Mouse (Mus musculus): Measurements from ENCODE around the gene Lmnb2.

Lmnb2 gene

GRCm38 (mm10) chr10:80854913-80855748 is 62.9 kb downstream of the Lmnb2 start, which contains the start of the genes Lsm7 and Sppl2b:
TSS of gene Lsm7 (minus strand) at chr10:80855209.
TSS of gene Sppl2b (plus strand) at chr10:80855275.
- peak; percentile 96 to 98 for DNase-seq

Data from spleen, adult 18-20 months (tissue).